Mouse (Mus musculus) small intestine, adult 2 months (tissue): ENCODE results near the gene Serinc3.

Source experiments
- CTCF ChIP-seq: fragments of 200-500 bp; IDR thresholded peaks from 2 replicates; pipeline ENCODE4 v1.5.1; 2012; ENCODE audit warnings: low read depth, mild to moderate bottlenecking, control low read depth, inconsistent platforms, low read length, moderate library complexity, mixed read lengths; ENCODE audit not compliant: insufficient replicate concordance, insufficient read length; ENCODE audit errors: extremely low read depth
- POLR2A ChIP-seq: fragments of 200-500 bp; IDR thresholded peaks from 2 replicates; pipeline ENCODE4 v1.6.1; 2012; ENCODE audit warnings: low read depth, mild to moderate bottlenecking, control low read depth, inconsistent platforms, low read length, moderate library complexity

- no peak for TF ChIP-seq CTCF
- TF ChIP-seq POLR2A: no peak
Observed at GRCm38 (mm10) chr2:163676321-163676720, 31.4 kb upstream of the Serinc3 start.
